Mouse (Mus musculus): ENCODE data around the gene Slc16a13. TPM values are rescaled to one million over a fixed set of nuclear protein-coding genes. Genes with fewer than 3 reads are reported as not detected.

Gene Slc16a13
- polyA plus RNA-seq, 2 experiments = 3.2 to 3.8 TPM

- H3K9ac ChIP-seq (replicated peaks) = no peak overlapping the region
- ATAC-seq (ENCODE audit: insufficient read depth) = no peak
- peak; percentile 65 for TF ChIP-seq CTCF (IDR thresholded peaks at IDR 0.05; ENCODE audit: low read depth)
- TF ChIP-seq EP300 (IDR thresholded peaks at IDR 0.05; ENCODE audit: low read depth) = no peak
- no peak overlapping the region for H3K4me3 ChIP-seq (ENCODE audit: insufficient read depth in 1 of 2, low read depth in 2 of 2, low read length in 2 of 2)
- no peak overlapping the region for H3K27ac ChIP-seq
- H3K4me1 ChIP-seq (replicated peaks; ENCODE audit: control insufficient read depth in 2 of 2, insufficient read depth in 2 of 2, low read length in 1 of 2) = no peaks in the 10 kb centered on the region
- H3K36me3 ChIP-seq (replicated peaks; ENCODE audit: control insufficient read depth, insufficient read depth, low read depth) = no peaks in the 10 kb centered on the region
- whole genome bisulfite sequencing (ENCODE audit: insufficient replicate concordance) = 60% methylated on average over 8 of the region's 8 CpGs
- no peaks in the 10 kb centered on the region for H3K9me3 ChIP-seq (ENCODE audit: control insufficient read depth, low read length)
- H3K4me2 ChIP-seq (ENCODE audit: low read depth) = no peak overlapping the region
- DNase-seq (ENCODE audit: low read depth in 3 of 3, low spot score in 3 of 3) = no peak
- H3K27me3 ChIP-seq (ENCODE audit: control insufficient read depth, insufficient read depth, low read length) = no peaks in the 10 kb centered on the region
Measured at GRCm38 (mm10) chr11:70177647-70178046, 43.2 kb downstream of the Slc16a13 start.

GRCm38 (mm10) chr11:70174491-70174890, 46.4 kb downstream of the Slc16a13 start:
- Histone ChIP-seq H3K36me3 (replicated peaks; ENCODE audit: control insufficient read depth, insufficient read depth, low read depth) (no peaks in the 10 kb centered on the region), H3K27ac (no peak overlapping the region)
- WGBS (ENCODE audit: insufficient replicate concordance) = 57% methylated on average over 4 of the region's 4 CpGs

GRCm38 (mm10) chr11:70172298-70172697, 48.6 kb downstream of the Slc16a13 start:
- TF ChIP-seq EP300 (IDR thresholded peaks at IDR 0.05; ENCODE audit: low read depth) (no peak), CTCF (IDR thresholded peaks at IDR 0.05; ENCODE audit: low read depth) (peak; percentile 52)
- Histone ChIP-seq H3K36me3 (replicated peaks; ENCODE audit: control insufficient read depth, insufficient read depth, low read depth) (no peaks in the 10 kb centered on the region), H3K4me1 (replicated peaks; ENCODE audit: control insufficient read depth in 2 of 2, insufficient read depth in 2 of 2, low read length in 1 of 2) (no peaks in the 10 kb centered on the region), H3K4me3 (ENCODE audit: insufficient read depth in 1 of 2, low read depth in 2 of 2, low read length in 2 of 2) (no peak overlapping the region), H3K4me2 (ENCODE audit: low read depth) (no peak overlapping the region), H3K27me3 (ENCODE audit: control insufficient read depth, insufficient read depth, low read length) (no peaks in the 10 kb centered on the region), H3K9ac (replicated peaks) (no peak overlapping the region), H3K27ac (no peak overlapping the region), H3K9me3 (ENCODE audit: control insufficient read depth, low read length) (no peaks in the 10 kb centered on the region)
- no peak for DNase-seq (ENCODE audit: low read depth in 3 of 3, low spot score in 3 of 3)
- no peak for ATAC-seq (ENCODE audit: insufficient read depth)
- 42% methylated on average over 5 of the region's 5 CpGs for WGBS (ENCODE audit: insufficient replicate concordance)

More at GRCm38 (mm10) chr11:70174491-70174890, 46.4 kb downstream of the Slc16a13 start:
- no peaks in the 10 kb centered on the region for H3K27me3 ChIP-seq (ENCODE audit: control insufficient read depth, insufficient read depth, low read length)
- H3K9ac ChIP-seq (replicated peaks) = no peak overlapping the region
- TF ChIP-seq EP300 (IDR thresholded peaks at IDR 0.05; ENCODE audit: low read depth) = no peak
- TF ChIP-seq CTCF (IDR thresholded peaks at IDR 0.05; ENCODE audit: low read depth) = no peak
- no peaks in the 10 kb centered on the region for H3K4me1 ChIP-seq (replicated peaks; ENCODE audit: control insufficient read depth in 2 of 2, insufficient read depth in 2 of 2, low read length in 1 of 2)
- no peak overlapping the region for H3K4me2 ChIP-seq (ENCODE audit: low read depth)
- no peaks in the 10 kb centered on the region for H3K9me3 ChIP-seq (ENCODE audit: control insufficient read depth, low read length)
- ATAC-seq (ENCODE audit: insufficient read depth) (no peak), DNase-seq (ENCODE audit: low read depth in 3 of 3, low spot score in 3 of 3) (no peak)
- H3K4me3 ChIP-seq (ENCODE audit: insufficient read depth in 1 of 2, low read depth in 2 of 2, low read length in 2 of 2) = no peak overlapping the region

GRCm38 (mm10) chr11:70171847-70172246, 49.0 kb downstream of the Slc16a13 start:
- DNase-seq (ENCODE audit: low read depth in 3 of 3, low spot score in 3 of 3) = peak in 2 of 3 experiments; percentile 19 to 30

GRCm38 (mm10) chr11:70171181-70171580, 49.7 kb downstream of the Slc16a13 start:
- Histone ChIP-seq H3K36me3 (replicated peaks; ENCODE audit: control insufficient read depth, insufficient read depth, low read depth) (no peaks in the 10 kb centered on the region), H3K9ac (replicated peaks) (no peak overlapping the region), H3K27me3 (ENCODE audit: control insufficient read depth, insufficient read depth, low read length) (no peaks in the 10 kb centered on the region), H3K9me3 (ENCODE audit: control insufficient read depth, low read length) (no peaks in the 10 kb centered on the region), H3K4me2 (ENCODE audit: low read depth) (no peak overlapping the region), H3K4me3 (ENCODE audit: insufficient read depth in 1 of 2, low read depth in 2 of 2, low read length in 2 of 2) (no peak overlapping the region), H3K27ac (no peak overlapping the region), H3K4me1 (replicated peaks; ENCODE audit: control insufficient read depth in 2 of 2, insufficient read depth in 2 of 2, low read length in 1 of 2) (no peaks in the 10 kb centered on the region)
- DNase-seq (ENCODE audit: low read depth in 3 of 3, low spot score in 3 of 3) (no peak), ATAC-seq (ENCODE audit: insufficient read depth) (no peak)
- 63% methylated on average over 7 of the region's 7 CpGs for WGBS (ENCODE audit: insufficient replicate concordance)
- TF ChIP-seq EP300 (IDR thresholded peaks at IDR 0.05; ENCODE audit: low read depth) (no peak), CTCF (IDR thresholded peaks at IDR 0.05; ENCODE audit: low read depth) (no peak)

More at GRCm38 (mm10) chr11:70171847-70172246, 49.0 kb downstream of the Slc16a13 start:
- TF ChIP-seq CTCF (IDR thresholded peaks at IDR 0.05; ENCODE audit: low read depth) (peak; percentile 68), EP300 (IDR thresholded peaks at IDR 0.05; ENCODE audit: low read depth) (no peak)
- H3K27ac ChIP-seq = no peak overlapping the region
- 31% methylated on average over 3 of the region's 3 CpGs for WGBS (ENCODE audit: insufficient replicate concordance)
- H3K27me3 ChIP-seq (ENCODE audit: control insufficient read depth, insufficient read depth, low read length) = no peaks in the 10 kb centered on the region
- H3K4me2 ChIP-seq (ENCODE audit: low read depth) = no peak overlapping the region
- H3K9ac ChIP-seq (replicated peaks) = no peak overlapping the region
- H3K36me3 ChIP-seq (replicated peaks; ENCODE audit: control insufficient read depth, insufficient read depth, low read depth) = no peaks in the 10 kb centered on the region
- no peak overlapping the region for H3K4me3 ChIP-seq (ENCODE audit: insufficient read depth in 1 of 2, low read depth in 2 of 2, low read length in 2 of 2)
- no peaks in the 10 kb centered on the region for H3K9me3 ChIP-seq (ENCODE audit: control insufficient read depth, low read length)
- ATAC-seq (ENCODE audit: insufficient read depth) = no peak
- H3K4me1 ChIP-seq (replicated peaks; ENCODE audit: control insufficient read depth in 2 of 2, insufficient read depth in 2 of 2, low read length in 1 of 2) = no peaks in the 10 kb centered on the region

Measured in liver, embryonic 14.5 days (tissue).